Mouse (Mus musculus): ENCODE data around the gene Renbp. TPM values are rescaled to one million over a fixed set of nuclear protein-coding genes. Genes with fewer than 3 reads are reported as not detected.

Renbp gene
- not detected for polyA plus RNA-seq (2014; fragmentation: Illumina TruSeq; extraction: RNeasy Lipid Tissue Mini Kit (QIAGEN cat#74804); ENCODE audit: low read depth, low replicate concordance)

DNA sequence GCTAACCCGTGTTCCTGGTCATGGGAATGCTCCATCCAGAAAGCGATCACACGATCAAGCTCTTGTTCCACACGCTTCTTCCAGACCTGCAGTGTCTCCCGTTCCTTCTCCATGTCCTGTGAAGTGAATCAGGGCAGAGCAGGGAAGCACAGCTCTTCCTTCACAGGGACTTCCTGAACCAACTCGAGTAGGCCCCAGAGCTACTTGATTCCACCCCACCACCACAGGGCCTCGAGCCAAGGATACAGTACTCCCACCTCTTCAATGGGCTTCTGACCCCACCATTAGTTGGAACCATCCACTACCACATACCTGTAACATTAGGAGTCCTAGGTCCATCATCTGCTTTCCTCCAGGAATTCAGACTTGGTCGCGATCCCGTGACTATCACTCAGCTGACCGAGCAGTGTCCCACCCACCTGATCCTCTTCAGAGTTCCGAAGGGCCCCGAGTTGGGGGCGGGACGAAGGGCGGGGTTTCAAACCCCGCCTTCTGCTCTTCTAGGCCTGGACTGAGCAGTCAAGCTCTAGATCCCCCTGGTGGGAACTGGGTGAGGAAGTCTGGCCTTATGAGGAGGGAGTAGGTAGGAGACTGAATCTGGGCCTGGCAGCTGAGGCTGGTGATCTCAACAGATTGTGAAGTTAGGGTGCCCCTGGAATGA is at the start of gene Renbp:
Renbp (minus strand) TSS at position 449 of the 661 bp plus-strand sequence.

DNA sequence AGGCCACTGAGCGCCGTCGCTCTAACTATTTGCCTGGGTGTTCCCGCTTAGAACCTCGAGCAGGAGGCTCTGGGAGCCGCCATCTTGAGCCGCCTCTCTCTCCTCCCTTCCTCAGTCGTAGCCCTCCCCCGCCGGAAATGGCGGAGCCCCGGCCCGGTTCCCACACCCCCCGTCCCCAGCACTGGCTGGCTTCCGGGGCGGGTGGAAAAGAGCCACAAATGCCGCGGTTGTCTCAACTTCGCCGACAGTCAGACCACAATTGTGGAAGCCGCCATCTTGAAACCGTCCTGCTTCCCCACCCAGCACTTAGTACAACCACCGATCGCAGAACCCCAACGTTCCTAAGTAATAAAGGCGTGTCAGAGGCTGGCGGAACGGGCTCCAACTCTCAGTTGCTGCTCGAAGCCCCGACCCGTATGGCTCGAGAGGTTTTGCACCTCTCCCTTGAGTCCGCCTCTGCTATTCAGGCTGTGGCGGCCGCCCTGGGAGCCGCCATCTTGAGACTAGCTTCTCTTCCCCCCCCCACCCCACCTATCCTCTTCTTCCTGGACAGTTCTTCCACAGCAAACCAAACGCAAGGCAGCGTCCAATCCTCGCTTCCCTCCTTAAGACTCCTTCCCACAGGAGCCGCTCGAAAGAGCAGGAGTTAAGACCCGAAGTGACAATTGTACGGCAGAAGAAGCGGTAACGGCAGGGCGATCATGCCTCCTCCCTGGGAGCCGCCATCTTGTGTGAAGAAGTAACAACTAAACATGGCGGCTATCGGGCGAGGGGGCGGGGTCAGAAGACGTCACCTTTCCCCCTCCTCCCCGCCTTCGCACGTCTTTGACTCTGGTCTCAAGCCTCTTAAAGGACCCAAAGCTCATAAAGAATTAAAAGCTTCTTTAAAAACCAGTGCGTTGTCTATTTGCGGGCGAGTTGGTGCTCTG is 35.9 kb upstream of the Renbp start, which contains the start of gene Hcfc1:
Hcfc1 (minus strand) TSS at position 110 of the 929 bp plus-strand sequence.

DNA sequence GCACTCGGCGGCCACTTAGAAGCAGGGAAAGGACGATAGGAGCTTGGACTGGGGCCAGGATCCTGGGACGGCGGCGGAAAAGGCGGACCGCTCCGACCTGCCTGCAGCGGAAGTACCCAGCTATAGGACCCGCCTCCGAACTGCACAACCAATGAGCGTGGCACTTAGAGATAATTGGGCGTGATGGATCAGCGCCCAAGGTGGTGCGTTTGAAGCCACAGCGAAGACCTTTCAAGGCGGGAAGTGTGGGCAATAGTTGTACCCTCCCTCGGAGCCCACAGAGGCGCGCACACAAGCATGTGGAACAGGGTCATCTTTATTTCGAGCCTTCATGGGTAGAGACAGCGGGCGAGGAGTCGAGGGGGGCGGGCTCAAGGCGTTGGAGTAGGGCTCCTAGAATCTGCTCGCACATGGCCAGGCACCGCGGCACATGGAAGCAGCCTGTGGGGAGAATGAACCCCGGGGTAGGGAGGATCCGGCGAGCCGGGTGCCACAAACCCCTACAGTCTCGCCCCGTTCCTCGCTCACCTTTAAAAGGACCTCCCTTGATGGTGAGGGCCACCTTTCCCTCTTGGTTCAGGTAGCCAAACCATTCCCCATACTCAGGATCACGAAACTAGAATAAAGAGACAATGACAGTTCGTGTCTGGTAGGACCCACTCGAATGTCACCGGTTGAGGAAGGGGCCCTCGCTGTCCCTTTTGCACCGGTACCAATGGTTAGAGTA is 8.7 kb downstream of the Renbp start, which contains the start of the genes Arhgap4 and Naa10:
Arhgap4 (minus strand) TSS at position 48 of the 727 bp plus-strand sequence.
Naa10 (minus strand) TSS at position 122 of the 727 bp plus-strand sequence.

DNA sequence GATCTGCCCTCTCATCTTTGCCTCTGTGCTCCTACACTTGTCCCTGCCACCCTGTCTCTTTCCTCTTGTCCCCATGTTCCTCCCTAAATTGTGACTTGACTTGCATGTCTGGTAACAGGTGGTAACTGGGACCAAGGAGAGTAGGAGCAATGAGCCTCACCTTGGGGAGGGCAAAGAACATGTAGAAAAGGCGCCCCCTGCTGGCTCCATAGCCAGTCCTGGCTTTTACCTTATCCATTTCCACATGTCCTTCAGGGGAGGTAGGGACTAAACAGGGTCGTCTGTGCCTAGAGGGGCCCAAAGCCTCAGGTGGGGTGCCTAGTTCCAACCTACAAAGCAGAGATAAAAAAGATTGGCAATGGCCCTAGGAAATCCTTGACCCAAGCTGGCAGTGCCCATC is 34.9 kb downstream of the Renbp start, which contains the start of gene L1cam:
L1cam (minus strand) TSS at position 387 of the 400 bp plus-strand sequence.

DNA sequence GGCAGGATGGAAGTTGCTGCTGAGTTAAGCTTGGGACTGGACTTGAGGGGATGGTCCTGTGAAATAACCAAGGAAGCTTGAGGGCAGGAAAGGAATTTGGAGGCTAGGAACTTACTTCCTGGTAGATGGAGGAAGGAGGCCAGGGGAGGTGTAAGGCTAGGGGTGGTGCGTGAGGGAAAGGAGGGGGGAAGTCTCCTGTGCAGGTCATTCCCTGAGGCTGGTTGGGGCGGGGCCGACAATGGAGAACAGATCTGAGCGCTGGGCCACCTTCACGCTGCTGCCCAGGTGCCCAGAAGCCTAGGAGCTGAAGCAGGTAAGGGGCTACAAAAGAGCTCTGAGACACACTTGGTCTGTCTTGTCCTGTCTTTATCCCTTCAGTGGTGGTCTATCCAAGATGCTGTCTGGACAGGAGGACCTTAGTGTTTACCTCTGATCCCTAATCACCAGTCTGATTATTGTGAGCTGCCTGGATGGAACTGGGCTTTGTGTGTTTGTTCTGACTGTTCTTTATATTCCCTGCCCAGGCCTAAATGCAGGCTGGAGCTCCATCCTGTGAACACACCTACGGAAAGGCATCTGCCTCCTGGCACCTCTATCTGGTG is 39.0 kb downstream of the Renbp start, which contains the start of gene Avpr2:
Avpr2 (plus strand) TSS at position 552 of the 602 bp plus-strand sequence.

Other genes with a start within 250 kb of the Renbp start
- gene Bcap31, start 214.7 kb downstream of the Renbp start, polyA plus RNA-seq (2014; fragmentation: Illumina TruSeq; extraction: RNeasy Lipid Tissue Mini Kit (QIAGEN cat#74804); ENCODE audit: low read depth, low replicate concordance) = 26.6 TPM
- 1.8 TPM for gene Abcd1, start 214.3 kb downstream of the Renbp start, polyA plus RNA-seq (2014; fragmentation: Illumina TruSeq; extraction: RNeasy Lipid Tissue Mini Kit (QIAGEN cat#74804); ENCODE audit: low read depth, low replicate concordance)
- gene Plxnb3, start 173.8 kb downstream of the Renbp start, polyA plus RNA-seq (2014; fragmentation: Illumina TruSeq; extraction: RNeasy Lipid Tissue Mini Kit (QIAGEN cat#74804); ENCODE audit: low read depth, low replicate concordance) = not detected
- gene Srpk3, start 156.4 kb downstream of the Renbp start, polyA plus RNA-seq (2014; fragmentation: Illumina TruSeq; extraction: RNeasy Lipid Tissue Mini Kit (QIAGEN cat#74804); ENCODE audit: low read depth, low replicate concordance) = not detected
- gene Idh3g, start 144.0 kb downstream of the Renbp start, polyA plus RNA-seq (2014; fragmentation: Illumina TruSeq; extraction: RNeasy Lipid Tissue Mini Kit (QIAGEN cat#74804); ENCODE audit: low read depth, low replicate concordance) = 7.8 TPM
- 9.3 TPM for gene Ssr4, start 143.8 kb downstream of the Renbp start, polyA plus RNA-seq (2014; fragmentation: Illumina TruSeq; extraction: RNeasy Lipid Tissue Mini Kit (QIAGEN cat#74804); ENCODE audit: low read depth, low replicate concordance)
- 0.14 TPM for gene Pdzd4, start 105.9 kb downstream of the Renbp start, polyA plus RNA-seq (2014; fragmentation: Illumina TruSeq; extraction: RNeasy Lipid Tissue Mini Kit (QIAGEN cat#74804); ENCODE audit: low read depth, low replicate concordance)
- not detected for gene Avpr2, start 38.7 kb downstream of the Renbp start, polyA plus RNA-seq (2014; fragmentation: Illumina TruSeq; extraction: RNeasy Lipid Tissue Mini Kit (QIAGEN cat#74804); ENCODE audit: low read depth, low replicate concordance)
- gene L1cam, start 34.7 kb downstream of the Renbp start, polyA plus RNA-seq (2014; fragmentation: Illumina TruSeq; extraction: RNeasy Lipid Tissue Mini Kit (QIAGEN cat#74804); ENCODE audit: low read depth, low replicate concordance) = not detected
- 0.07 TPM for gene Arhgap4, start 9.0 kb downstream of the Renbp start, polyA plus RNA-seq (2014; fragmentation: Illumina TruSeq; extraction: RNeasy Lipid Tissue Mini Kit (QIAGEN cat#74804); ENCODE audit: low read depth, low replicate concordance)
- gene Naa10, start 8.9 kb downstream of the Renbp start, polyA plus RNA-seq (2014; fragmentation: Illumina TruSeq; extraction: RNeasy Lipid Tissue Mini Kit (QIAGEN cat#74804); ENCODE audit: low read depth, low replicate concordance) = 1.2 TPM
- 10.4 TPM for gene Hcfc1, start 35.5 kb upstream of the Renbp start, polyA plus RNA-seq (2014; fragmentation: Illumina TruSeq; extraction: RNeasy Lipid Tissue Mini Kit (QIAGEN cat#74804); ENCODE audit: low read depth, low replicate concordance)
- gene Irak1, start 93.1 kb upstream of the Renbp start, polyA plus RNA-seq (2014; fragmentation: Illumina TruSeq; extraction: RNeasy Lipid Tissue Mini Kit (QIAGEN cat#74804); ENCODE audit: low read depth, low replicate concordance) = 4.5 TPM
- gene Opn1mw, start 196.6 kb upstream of the Renbp start, polyA plus RNA-seq (2014; fragmentation: Illumina TruSeq; extraction: RNeasy Lipid Tissue Mini Kit (QIAGEN cat#74804); ENCODE audit: low read depth, low replicate concordance) = not detected
- 2.5 TPM for gene Mecp2, start 204.5 kb upstream of the Renbp start, polyA plus RNA-seq (2014; fragmentation: Illumina TruSeq; extraction: RNeasy Lipid Tissue Mini Kit (QIAGEN cat#74804); ENCODE audit: low read depth, low replicate concordance)
- gene Tex28, start 237.0 kb upstream of the Renbp start, polyA plus RNA-seq (2014; fragmentation: Illumina TruSeq; extraction: RNeasy Lipid Tissue Mini Kit (QIAGEN cat#74804); ENCODE audit: low read depth, low replicate concordance) = 2.9 TPM
- 19.2 TPM for gene Tktl1, start 246.4 kb upstream of the Renbp start, polyA plus RNA-seq (2014; fragmentation: Illumina TruSeq; extraction: RNeasy Lipid Tissue Mini Kit (QIAGEN cat#74804); ENCODE audit: low read depth, low replicate concordance)

Data from testis, adult 10 weeks (tissue).